Comparison of ENCODE assay signal across 26 mouse cellular contexts in genomic region chr14:13249361-13249760, GRCm38 (mm10). TPM values are rescaled to one million over a fixed set of nuclear protein-coding genes. Genes with fewer than 3 reads are reported as not detected.
"Had no signal": no experiment of that assay in that cellular context is flagged by ENCODE, and none has a peak within 500 bp of the region (broad histone marks: within the 10 kb centered on the region; RNA-seq: fewer than 3 reads in every experiment).

No protein-coding gene starts in this region.

- H3K4me1 ChIP-seq: kidney, embryonic 15.5 days; limb, embryonic 10.5 days; limb, embryonic 13.5 days; liver, embryonic 12.5 days; liver, embryonic 15.5 days; lung, embryonic 15.5 days; megakaryocyte, embryonic 14.5 days; midbrain, embryonic 13.5 days; neural tube, embryonic 12.5 days; stomach, embryonic 15.5 days had no signal

- H3K9ac ChIP-seq: kidney, embryonic 15.5 days; limb, embryonic 13.5 days; liver, embryonic 12.5 days; liver, embryonic 15.5 days; lung, embryonic 15.5 days; midbrain, embryonic 13.5 days; neural tube, embryonic 12.5 days; stomach, embryonic 15.5 days had no signal

- DNase-seq: kidney, adult 18-20 months; kidney, postnatal 14 days; kidney, postnatal 4 days; layer of hippocampus, postnatal 36 days; liver; lung, adult 18-20 months; lung, postnatal 10 days; lung, postnatal 36 days; retina, postnatal 1 day; right cerebral cortex, postnatal 25 days; spleen, adult 18-20 months; thymus, adult 18-20 months; thymus, postnatal 36 days had no signal

- H3K27me3 ChIP-seq: kidney, embryonic 15.5 days; limb, embryonic 13.5 days; liver, embryonic 12.5 days; liver, embryonic 15.5 days; lung, embryonic 15.5 days; megakaryocyte, embryonic 14.5 days; midbrain, embryonic 13.5 days; neural tube, embryonic 12.5 days; stomach, embryonic 15.5 days had no signal

- ATAC-seq: liver, embryonic 12.5 days; midbrain, embryonic 13.5 days had no signal

- H3K27ac ChIP-seq: kidney, embryonic 15.5 days; limb, embryonic 10.5 days; limb, embryonic 13.5 days; liver, embryonic 12.5 days; liver, embryonic 15.5 days; lung, embryonic 15.5 days; midbrain, embryonic 10.5 days; midbrain, embryonic 13.5 days; neural tube, embryonic 12.5 days; stomach, embryonic 15.5 days had no signal

- H3K9me3 ChIP-seq: kidney, embryonic 15.5 days; limb, embryonic 10.5 days; limb, embryonic 13.5 days; liver, embryonic 12.5 days; liver, embryonic 15.5 days; lung, embryonic 15.5 days; midbrain, embryonic 10.5 days; midbrain, embryonic 13.5 days; neural tube, embryonic 12.5 days; stomach, embryonic 15.5 days had no signal

- H3K4me3 ChIP-seq: kidney, embryonic 15.5 days; limb, embryonic 10.5 days; limb, embryonic 13.5 days; liver, embryonic 12.5 days; liver, embryonic 15.5 days; lung, embryonic 15.5 days; megakaryocyte, embryonic 14.5 days; midbrain, embryonic 10.5 days; midbrain, embryonic 13.5 days; neural tube, embryonic 12.5 days; stomach, embryonic 15.5 days had no signal

- H3K36me3 ChIP-seq: kidney, embryonic 15.5 days; limb, embryonic 10.5 days; limb, embryonic 13.5 days; liver, embryonic 12.5 days; liver, embryonic 15.5 days; lung, embryonic 15.5 days; midbrain, embryonic 10.5 days; midbrain, embryonic 13.5 days; neural tube, embryonic 12.5 days; stomach, embryonic 15.5 days had no signal

- H3K4me2 ChIP-seq: kidney, embryonic 15.5 days; limb, embryonic 13.5 days; liver, embryonic 12.5 days; liver, embryonic 15.5 days; lung, embryonic 15.5 days; midbrain, embryonic 13.5 days; neural tube, embryonic 12.5 days; stomach, embryonic 15.5 days had no signal

RNA-seq across cellular contexts. Expression of gene Synpr, which starts 35.2 kb away (rescaled TPM):
- total RNA-seq: neutrophil, adult 5-6 weeks had no signal
- polyA plus RNA-seq: testis, adult 2 months had no signal
